Mouse (Mus musculus) thymus, adult 2 months (tissue): Measurements from ENCODE around the gene Tcp10a. TPM values are rescaled to one million over a fixed set of nuclear protein-coding genes. Genes with fewer than 3 reads are reported as not detected.
"Not testable (repeated sequence)": the region's sequence is repeated elsewhere in the genome, so short reads cannot be mapped to it uniquely, and the experiment has no call there.

Source experiments
- DNase-seq: peaks from one replicate; pipeline ENCODE4 v3.0.0; 2021
- H3K27ac ChIP-seq: fragments of 200-500 bp; 2 replicates; pipeline ENCODE4 v1.5.1; 2012; ENCODE audit warnings: low read length, control low read depth; ENCODE audit not compliant: control insufficient read depth, insufficient read depth
- H3K27me3 ChIP-seq: fragments of 200-500 bp; 2 replicates; pipeline ENCODE4 v1.6.1; 2012; ENCODE audit warnings: mild to moderate bottlenecking, low read length, moderate library complexity, mixed read lengths; ENCODE audit not compliant: control insufficient read depth, insufficient read depth
- H3K36me3 ChIP-seq: fragments of 200-500 bp; 2 replicates; pipeline ENCODE4 v1.6.1; 2012; ENCODE audit warnings: mild to moderate bottlenecking, low read length, moderate library complexity; ENCODE audit not compliant: control insufficient read depth, insufficient read depth
- H3K4me1 ChIP-seq: fragments of 200-500 bp; replicated peaks from 2 replicates; pipeline ENCODE4 v1.6.1; 2012; ENCODE audit warnings: low read length; ENCODE audit not compliant: control insufficient read depth, insufficient read depth
- H3K4me3 ChIP-seq: fragments of 200-500 bp; 2 replicates; pipeline ENCODE4 v1.5.1; 2012; ENCODE audit warnings: mild to moderate bottlenecking, low read length, control low read depth, moderate library complexity; ENCODE audit not compliant: control insufficient read depth, insufficient read depth
- WGBS: fragments of 180-500 bp; shearing (Covaris S2); methylation state at CpG from one replicate; pipeline ENCODE4 v1.1.7; 2018; 5-methylcytosine and 5-hydroxymethylcytosine counted together
- polyA plus RNA-seq: library from polyadenylated mRNA; depleted of rRNA; stranded (reverse); fragments of >200 nt; gene quantifications from 2 replicates; pipeline ENCODE4 v1.2.3, GENCODE M21; 2012

Tcp10a gene
- polyA plus RNA-seq, 1 experiment = not detected

DNA sequence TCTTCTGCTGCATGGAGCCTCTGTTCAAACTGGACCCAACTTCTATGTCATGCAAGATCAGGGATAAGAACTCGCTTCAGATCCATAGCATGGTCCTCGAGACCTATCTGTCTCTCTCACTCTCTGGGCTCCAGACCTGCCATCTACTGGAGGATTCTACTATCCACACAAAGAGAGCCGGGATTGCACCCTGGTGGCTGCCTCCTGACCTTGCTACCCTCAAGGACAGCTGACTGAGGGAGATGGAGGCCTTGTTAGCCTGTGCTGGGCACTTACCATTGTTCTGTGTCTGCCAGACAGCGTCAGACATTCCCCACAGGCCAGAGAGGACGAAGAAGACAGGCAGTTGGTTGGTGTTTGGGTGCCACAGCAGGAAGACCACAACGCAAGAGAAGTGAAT is 45.0 kb downstream of the Tcp10a start:
- H3K4me3 ChIP-seq, H3K36me3 ChIP-seq: not testable (repeated sequence)
- 80% methylated on average over 6 of the region's 6 CpGs for WGBS

GRCm38 (mm10) chr17:7371879-7372278 is 47.4 kb downstream of the Tcp10a start, which contains the start of gene Gm49630:
Gm49630 (minus strand) TSS chr17:7371979.
- not testable (repeated sequence) for H3K4me3 ChIP-seq, H3K36me3 ChIP-seq, H3K27me3 ChIP-seq, H3K4me1 ChIP-seq, DNase-seq, H3K27ac ChIP-seq
- WGBS = 96% methylated on average over 3 of the region's 5 CpGs

More for the DNA sequence above, 45.0 kb downstream of the Tcp10a start:
- not testable (repeated sequence) for H3K27me3 ChIP-seq, H3K4me1 ChIP-seq, H3K27ac ChIP-seq, DNase-seq

- not testable (repeated sequence) for H3K36me3 ChIP-seq, H3K4me3 ChIP-seq, H3K4me1 ChIP-seq, H3K27ac ChIP-seq, H3K27me3 ChIP-seq, DNase-seq
- WGBS = 100% methylated on average over 1 of the region's 3 CpGs
Measured at GRCm38 (mm10) chr17:7376951-7377700, 52.7 kb downstream of the Tcp10a start.

GRCm38 (mm10) chr17:7377907-7378306 is 53.5 kb downstream of the Tcp10a start:
- H3K27me3 ChIP-seq, DNase-seq, H3K4me3 ChIP-seq, H3K36me3 ChIP-seq, H3K4me1 ChIP-seq, H3K27ac ChIP-seq: not testable (repeated sequence)
- WGBS = 10% methylated on average over 2 of the region's 3 CpGs

DNA sequence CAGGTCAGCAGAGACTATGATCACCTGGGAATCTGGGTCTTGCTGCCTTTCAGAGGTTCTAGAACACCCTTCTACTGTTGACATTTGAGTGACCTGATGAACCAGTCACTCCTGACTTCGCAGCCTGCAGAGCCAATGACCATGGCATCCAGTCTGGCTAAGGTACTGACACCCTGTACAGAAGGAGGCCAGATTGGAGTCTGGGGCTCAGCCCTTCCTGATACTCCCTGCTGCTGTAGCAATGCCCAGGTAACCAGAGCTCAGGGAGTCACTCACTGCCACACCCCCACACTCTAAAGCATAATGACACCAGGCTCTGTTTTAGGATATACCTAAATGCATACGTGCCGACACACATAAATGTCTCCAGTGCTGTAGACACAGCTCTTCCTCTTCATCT is 58.3 kb downstream of the Tcp10a start:
- 95% methylated on average over 1 of the region's 3 CpGs for WGBS
- not testable (repeated sequence) for H3K4me3 ChIP-seq

DNA sequence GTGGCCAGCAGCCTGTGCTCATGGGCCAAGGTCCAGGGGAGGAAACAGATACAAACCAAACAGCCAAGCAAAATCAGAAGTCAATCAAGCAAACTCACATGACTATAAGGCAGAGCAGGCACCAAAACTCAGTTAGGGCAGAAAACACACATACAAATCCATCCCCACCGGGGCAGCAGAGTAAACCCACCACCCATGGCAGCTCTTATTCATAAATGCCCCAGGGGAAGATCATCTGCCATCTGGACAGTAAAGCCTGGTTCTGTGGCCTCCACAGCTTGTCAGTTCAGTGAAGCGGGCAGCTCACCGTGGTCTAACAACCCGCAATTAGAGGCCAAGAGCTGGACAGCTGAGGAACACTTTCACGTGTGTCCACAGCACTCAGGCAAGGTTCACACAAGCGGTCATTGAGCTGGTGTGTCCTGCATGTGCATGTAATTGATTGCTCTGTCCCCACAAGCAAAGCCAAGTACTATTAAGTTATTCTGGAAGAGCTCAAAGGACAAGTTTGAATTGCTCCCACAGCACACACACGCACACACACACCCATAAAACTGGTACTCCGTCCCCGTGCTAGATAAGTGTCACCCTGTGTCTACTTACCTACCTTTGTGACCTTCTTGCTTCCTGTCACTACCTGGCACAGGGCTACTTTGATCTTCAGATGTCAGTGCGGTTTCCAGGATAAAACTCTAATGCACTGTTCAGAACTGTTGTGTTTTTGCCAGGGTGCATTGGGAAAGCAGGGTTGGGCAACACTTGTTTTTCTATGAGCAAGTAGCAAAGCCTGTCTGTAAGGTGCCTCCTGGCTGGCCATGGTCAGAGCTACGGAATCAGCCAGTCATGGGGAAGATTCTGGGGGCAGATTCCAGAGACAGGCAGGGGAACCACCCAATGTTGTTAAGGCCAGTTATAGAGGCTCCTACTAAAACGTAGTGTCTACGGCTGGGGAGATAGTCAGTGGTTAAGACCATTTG is 59.0 kb downstream of the Tcp10a start:
- not testable (repeated sequence) for H3K36me3 ChIP-seq, H3K27ac ChIP-seq, H3K27me3 ChIP-seq, DNase-seq, H3K4me1 ChIP-seq, H3K4me3 ChIP-seq
- 90% methylated on average over 12 of the region's 13 CpGs for WGBS

More for the DNA sequence above, 58.3 kb downstream of the Tcp10a start:
- not testable (repeated sequence) for H3K4me1 ChIP-seq, H3K27ac ChIP-seq, H3K36me3 ChIP-seq, H3K27me3 ChIP-seq, DNase-seq

DNA sequence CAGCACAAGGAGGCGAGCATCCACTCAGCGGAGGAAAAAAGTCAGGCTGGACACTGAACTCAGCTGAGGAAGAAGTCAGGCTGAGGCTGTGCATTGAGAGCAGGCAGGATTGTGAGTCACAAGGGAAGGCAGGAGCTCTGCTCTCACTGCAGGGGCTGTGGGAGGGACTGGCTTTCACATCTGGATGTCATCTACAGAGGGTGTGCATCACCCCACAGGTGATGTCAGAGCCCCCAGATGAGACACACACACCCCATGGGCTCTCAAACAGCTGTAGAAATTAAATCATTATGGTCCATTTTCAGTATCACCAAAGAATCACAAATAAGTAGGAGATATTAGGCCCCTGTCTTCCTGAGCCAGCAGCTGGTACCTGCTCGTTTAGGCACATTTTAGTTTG is 60.9 kb downstream of the Tcp10a start, which contains the start of gene Unc93a2:
Gene Unc93a2 (minus strand): TSS at position 101 of the 400 bp plus-strand sequence.
- H3K27ac ChIP-seq, DNase-seq: not testable (repeated sequence)
- 93% methylated on average over 3 of the region's 3 CpGs for WGBS

DNA sequence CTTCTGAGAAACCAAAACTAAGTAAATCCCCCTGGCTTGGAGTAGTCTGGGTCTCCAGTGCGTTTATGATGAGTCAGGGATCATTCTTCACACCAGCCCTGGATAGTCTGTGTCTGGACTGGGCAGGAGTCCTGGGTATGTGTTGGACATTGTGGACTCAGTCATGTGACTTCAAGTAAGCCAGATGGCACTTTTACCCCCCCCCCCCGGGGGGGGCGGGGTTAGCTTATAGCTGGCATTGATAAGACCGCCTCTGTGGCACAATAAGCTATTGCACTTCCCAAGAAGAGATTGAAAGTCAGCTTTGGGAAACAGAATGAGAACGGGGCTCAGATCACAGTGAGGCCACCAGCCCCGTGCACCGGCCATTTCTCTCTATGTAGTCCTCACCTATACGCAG is 61.6 kb downstream of the Tcp10a start:
- H3K27ac ChIP-seq, H3K4me1 ChIP-seq, H3K27me3 ChIP-seq, DNase-seq, H3K36me3 ChIP-seq, H3K4me3 ChIP-seq: not testable (repeated sequence)
- WGBS = 82% methylated on average over 8 of the region's 8 CpGs

More for the DNA sequence above, 60.9 kb downstream of the Tcp10a start, which contains the start of gene Unc93a2:
- H3K36me3 ChIP-seq, H3K4me3 ChIP-seq, H3K27me3 ChIP-seq, H3K4me1 ChIP-seq: not testable (repeated sequence)

GRCm38 (mm10) chr17:7388341-7388957 is 64.0 kb downstream of the Tcp10a start:
- WGBS = no CpG with 5 or more reads among the region's 2 CpGs
- not testable (repeated sequence) for DNase-seq, H3K4me3 ChIP-seq, H3K27me3 ChIP-seq, H3K36me3 ChIP-seq, H3K27ac ChIP-seq, H3K4me1 ChIP-seq

- WGBS = 77% methylated on average over 8 of the region's 8 CpGs
Measured at GRCm38 (mm10) chr17:7388958-7389356, 64.5 kb downstream of the Tcp10a start.

More at GRCm38 (mm10) chr17:7388958-7389356, 64.5 kb downstream of the Tcp10a start:
- not testable (repeated sequence) for H3K4me3 ChIP-seq, H3K36me3 ChIP-seq, H3K4me1 ChIP-seq, H3K27ac ChIP-seq, DNase-seq, H3K27me3 ChIP-seq
